Mouse (Mus musculus): Measurements from ENCODE around the gene 4933402N03Rik.

DNA sequence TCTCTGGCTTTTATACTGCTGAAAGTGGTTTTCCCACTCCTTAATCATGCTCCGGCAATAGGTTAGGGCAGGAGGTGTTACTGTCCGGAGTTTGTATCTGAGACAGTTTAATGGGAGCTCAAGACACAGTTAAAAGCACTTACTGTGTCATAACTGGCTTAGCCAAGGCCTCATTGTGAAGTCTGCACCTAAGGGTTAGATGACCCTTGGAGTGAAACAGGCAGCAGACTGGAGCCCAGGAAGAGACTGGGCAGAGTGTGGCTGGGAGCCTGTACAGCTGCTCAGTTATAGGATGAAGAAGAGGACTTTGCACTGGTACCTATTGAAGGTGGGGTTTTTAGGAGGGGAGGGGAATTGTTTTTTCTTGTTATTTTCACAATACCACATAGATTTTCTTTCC, at the start of gene 4933402N03Rik:
- TF ChIP-seq CTCF (IDR thresholded peaks at IDR 0.05; ENCODE audit: insufficient read depth, low read depth, low read length) (no peak), POLR2A (IDR thresholded peaks at IDR 0.05; ENCODE audit: insufficient read depth, low read depth, low read length) (no peak)

All from olfactory bulb, adult 2 months (tissue).